Mouse (Mus musculus): ENCODE measurements around the gene Fam168a. TPM values are rescaled to one million over a fixed set of nuclear protein-coding genes. Genes with fewer than 3 reads are reported as not detected.
A peak's percentile ranks its signal among the peaks of the same experiment; 100 is the strongest.

Fam168a gene
- polyA plus RNA-seq, 1 experiment from 2014 or later: 59.9 TPM

DNA sequence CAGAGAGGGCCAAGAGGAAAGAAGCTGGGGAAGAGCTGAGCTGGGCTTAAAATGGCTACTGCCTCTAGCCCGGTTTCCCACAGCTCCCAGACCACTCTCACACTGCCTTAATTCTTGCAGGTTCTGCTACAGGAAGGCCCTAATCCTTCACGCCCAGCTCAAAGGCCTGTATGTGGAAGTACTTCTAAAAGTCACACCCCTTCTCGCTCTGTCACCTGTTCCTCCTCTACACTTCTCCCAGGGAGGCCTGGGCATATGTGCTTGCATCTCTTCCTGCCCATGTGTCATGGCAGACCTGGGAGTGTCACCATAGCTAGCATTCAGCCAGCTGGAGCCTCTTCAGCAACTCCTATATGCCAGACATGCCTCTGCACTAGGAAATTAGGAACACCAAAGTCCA lies 147.0 kb downstream of the Fam168a start:
- no peaks in the 10 kb centered on the region for H3K27me3 ChIP-seq (ENCODE audit: control insufficient read depth, insufficient read depth, low read length)
- H3K9ac ChIP-seq (replicated peaks; ENCODE audit: low read depth, low read length): no peak overlapping the region
- H3K4me3 ChIP-seq (ENCODE audit: low read depth, low read length): no peak overlapping the region
- no peak for ATAC-seq (ENCODE audit: insufficient number of reproducible peaks, insufficient read depth, low FRiP score, low read depth)
- 72% methylated on average over 3 of the region's 3 CpGs for WGBS
- no peak overlapping the region for H3K27ac ChIP-seq (ENCODE audit: low read length)
- H3K4me2 ChIP-seq (replicated peaks; ENCODE audit: low read depth, low read length): no peak overlapping the region
- H3K36me3 ChIP-seq (ENCODE audit: control insufficient read depth, insufficient read depth, low read length): no peaks in the 10 kb centered on the region; the same call in 1 of the 2 replicates
- peaks cover 10% of the 10 kb centered on the region; the same call in 1 of the 2 replicates for H3K4me1 ChIP-seq (ENCODE audit: control insufficient read depth, insufficient read depth, low read length)
- no peaks in the 10 kb centered on the region for H3K9me3 ChIP-seq (ENCODE audit: control insufficient read depth, low read depth, low read length)

DNA sequence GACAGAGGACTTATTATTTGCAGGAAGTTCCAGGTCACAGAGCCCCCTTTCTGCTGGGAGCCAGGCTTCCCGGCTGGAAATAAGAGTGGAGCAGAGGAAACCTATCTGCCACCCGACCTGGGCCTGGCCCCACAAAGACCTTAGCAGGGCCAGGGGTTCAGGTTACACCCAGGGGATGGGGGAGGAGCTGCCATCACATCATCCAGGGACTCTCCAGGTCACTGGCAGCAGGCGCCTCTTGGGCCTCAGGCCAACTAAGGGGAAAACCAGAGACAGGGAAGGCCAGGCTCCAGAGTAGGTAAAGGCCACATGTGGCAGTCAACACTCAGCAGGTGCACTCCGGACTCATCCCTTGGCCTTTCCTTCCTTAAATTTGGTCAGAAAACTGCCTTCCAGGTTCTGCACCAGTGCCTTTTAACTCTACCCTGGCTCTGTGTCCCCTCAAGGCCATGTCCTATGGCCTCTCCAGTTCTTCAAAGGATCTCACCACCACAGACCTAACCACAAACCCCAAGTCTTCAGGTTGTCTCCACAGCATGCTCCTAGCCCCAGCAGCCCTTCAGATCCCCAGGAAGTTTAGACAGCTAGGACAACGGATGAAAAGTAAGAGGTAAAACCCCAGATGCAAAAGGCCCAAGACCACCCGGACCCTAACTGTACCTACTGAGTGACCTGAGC lies 147.8 kb downstream of the Fam168a start:
- WGBS: 48% methylated on average over 6 of the region's 6 CpGs
- Histone ChIP-seq H3K4me1 (ENCODE audit: control insufficient read depth, insufficient read depth, low read length) (peaks cover 10% of the 10 kb centered on the region; the same call in 1 of the 2 replicates), H3K9me3 (ENCODE audit: control insufficient read depth, low read depth, low read length) (no peaks in the 10 kb centered on the region), H3K27ac (ENCODE audit: low read length) (no peak overlapping the region), H3K4me2 (replicated peaks; ENCODE audit: low read depth, low read length) (no peak overlapping the region), H3K9ac (replicated peaks; ENCODE audit: low read depth, low read length) (no peak overlapping the region), H3K27me3 (ENCODE audit: control insufficient read depth, insufficient read depth, low read length) (no peaks in the 10 kb centered on the region), H3K4me3 (ENCODE audit: low read depth, low read length) (no peak overlapping the region), H3K36me3 (ENCODE audit: control insufficient read depth, insufficient read depth, low read length) (no peaks in the 10 kb centered on the region; the same call in 1 of the 2 replicates)
- no peak for ATAC-seq (ENCODE audit: insufficient number of reproducible peaks, insufficient read depth, low FRiP score, low read depth)

DNA sequence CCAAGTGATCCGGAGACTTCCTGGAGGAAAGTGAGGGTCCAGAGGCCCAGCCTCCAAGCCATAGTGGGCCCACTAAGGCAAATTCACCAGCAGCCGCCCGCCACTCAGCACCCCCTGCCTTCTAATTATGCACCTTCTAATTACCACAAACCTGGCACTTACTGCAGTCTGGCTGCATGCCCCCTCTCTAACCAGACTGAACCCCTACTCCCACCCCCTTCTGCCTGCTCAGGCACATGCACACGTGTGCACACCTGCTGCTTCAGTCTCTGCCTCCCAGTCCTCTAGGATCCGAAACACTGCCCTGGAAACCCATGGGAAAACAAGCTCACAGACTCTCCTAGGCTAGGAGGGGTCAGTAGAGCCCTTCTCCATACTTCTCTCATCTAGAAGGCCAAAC lies 148.4 kb downstream of the Fam168a start:
- no peak overlapping the region for H3K9ac ChIP-seq (replicated peaks; ENCODE audit: low read depth, low read length)
- H3K36me3 ChIP-seq (ENCODE audit: control insufficient read depth, insufficient read depth, low read length): no peaks in the 10 kb centered on the region; the same call in 1 of the 2 replicates
- H3K9me3 ChIP-seq (ENCODE audit: control insufficient read depth, low read depth, low read length): no peaks in the 10 kb centered on the region
- no peak overlapping the region for H3K4me3 ChIP-seq (ENCODE audit: low read depth, low read length)
- H3K4me2 ChIP-seq (replicated peaks; ENCODE audit: low read depth, low read length): no peak overlapping the region
- no peak for ATAC-seq (ENCODE audit: insufficient number of reproducible peaks, insufficient read depth, low FRiP score, low read depth)
- no peaks in the 10 kb centered on the region for H3K27me3 ChIP-seq (ENCODE audit: control insufficient read depth, insufficient read depth, low read length)
- peaks cover 10% of the 10 kb centered on the region; the same call in 1 of the 2 replicates for H3K4me1 ChIP-seq (ENCODE audit: control insufficient read depth, insufficient read depth, low read length)
- 72% methylated on average over 5 of the region's 5 CpGs for WGBS
- no peak overlapping the region for H3K27ac ChIP-seq (ENCODE audit: low read length)

DNA sequence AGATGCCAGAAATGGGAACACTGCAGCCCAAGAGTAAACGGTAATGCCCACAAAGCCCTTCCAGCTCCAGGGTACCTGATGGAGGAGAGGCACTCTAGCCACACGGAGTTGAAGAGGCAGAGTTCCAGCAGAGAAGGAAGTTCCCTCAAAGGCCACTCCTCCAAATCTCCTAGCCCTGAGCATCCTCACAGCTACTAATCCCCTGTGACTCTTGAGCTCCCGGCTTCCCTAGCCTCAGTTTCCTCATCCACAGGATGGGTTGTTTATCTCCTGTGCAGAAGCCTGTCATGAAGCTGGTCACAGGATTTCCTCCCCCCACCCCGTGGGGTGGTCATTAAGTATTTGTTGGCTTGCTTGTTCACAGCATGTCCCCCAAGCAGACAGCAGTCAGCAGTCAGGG lies 148.9 kb downstream of the Fam168a start:
- no peak overlapping the region for H3K4me2 ChIP-seq (replicated peaks; ENCODE audit: low read depth, low read length)
- no peak overlapping the region for H3K9ac ChIP-seq (replicated peaks; ENCODE audit: low read depth, low read length)
- 53% methylated on average over 4 of the region's 4 CpGs for WGBS

DNA sequence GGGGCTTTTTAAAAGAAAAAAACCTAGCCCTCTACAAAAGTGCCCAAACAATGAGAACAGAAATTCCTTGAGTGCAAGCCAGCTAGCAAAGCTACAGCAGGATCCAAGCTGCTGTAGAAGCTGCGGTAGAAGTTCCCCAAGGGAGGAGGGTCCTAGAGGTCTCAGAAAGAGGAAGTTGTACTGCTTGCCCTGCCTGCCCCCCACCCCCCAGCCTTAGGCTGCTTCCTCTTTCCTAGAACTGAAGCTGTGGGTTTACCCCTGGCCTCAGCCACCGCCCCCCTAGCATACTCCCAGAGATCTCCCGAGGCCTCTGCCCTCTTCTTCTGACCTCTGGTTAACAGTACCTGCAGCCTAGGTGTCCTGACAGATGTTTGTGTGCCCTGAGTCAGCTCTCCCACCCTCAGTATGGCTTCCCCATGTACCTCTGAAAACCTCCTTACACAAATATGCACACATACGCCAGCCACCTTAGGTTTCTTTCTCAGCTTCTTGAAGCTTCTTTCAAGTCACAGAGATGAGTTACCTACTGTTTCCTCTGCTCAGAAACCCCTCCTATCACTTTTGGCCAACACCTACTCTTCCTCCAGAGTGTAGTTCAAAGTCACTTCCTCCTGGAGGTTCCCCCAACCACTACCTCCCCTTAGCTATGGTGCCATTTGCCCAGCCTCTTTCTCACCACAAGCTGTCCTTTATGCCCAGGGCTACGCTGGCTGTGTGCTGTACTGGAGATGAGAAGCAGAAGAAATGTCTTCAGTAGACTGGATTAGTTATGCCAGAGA lies 149.5 kb downstream of the Fam168a start:
- Histone ChIP-seq H3K9me3 (ENCODE audit: control insufficient read depth, low read depth, low read length) (no peaks in the 10 kb centered on the region), H3K4me2 (replicated peaks; ENCODE audit: low read depth, low read length) (no peak overlapping the region), H3K27ac (ENCODE audit: low read length) (no peak overlapping the region; the same call in 1 of the 2 replicates), H3K27me3 (ENCODE audit: control insufficient read depth, insufficient read depth, low read length) (no peaks in the 10 kb centered on the region), H3K9ac (replicated peaks; ENCODE audit: low read depth, low read length) (no peak overlapping the region), H3K4me1 (ENCODE audit: control insufficient read depth, insufficient read depth, low read length) (peaks cover 10% of the 10 kb centered on the region; the same call in 1 of the 2 replicates), H3K4me3 (ENCODE audit: low read depth, low read length) (no peak overlapping the region), H3K36me3 (ENCODE audit: control insufficient read depth, insufficient read depth, low read length) (no peaks in the 10 kb centered on the region)
- WGBS: 48% methylated on average over 5 of the region's 5 CpGs
- no peak for ATAC-seq (ENCODE audit: insufficient number of reproducible peaks, insufficient read depth, low FRiP score, low read depth)

More for the DNA sequence above, 148.9 kb downstream of the Fam168a start:
- ATAC-seq (ENCODE audit: insufficient number of reproducible peaks, insufficient read depth, low FRiP score, low read depth): no peak
- no peaks in the 10 kb centered on the region for H3K9me3 ChIP-seq (ENCODE audit: control insufficient read depth, low read depth, low read length)
- peak overlapping the region; percentile 15; the same call in 1 of the 2 replicates for H3K27ac ChIP-seq (ENCODE audit: low read length)
- peaks cover 10% of the 10 kb centered on the region; the same call in 1 of the 2 replicates for H3K4me1 ChIP-seq (ENCODE audit: control insufficient read depth, insufficient read depth, low read length)
- H3K4me3 ChIP-seq (ENCODE audit: low read depth, low read length): no peak overlapping the region
- no peaks in the 10 kb centered on the region for H3K36me3 ChIP-seq (ENCODE audit: control insufficient read depth, insufficient read depth, low read length)
- no peaks in the 10 kb centered on the region for H3K27me3 ChIP-seq (ENCODE audit: control insufficient read depth, insufficient read depth, low read length)

DNA sequence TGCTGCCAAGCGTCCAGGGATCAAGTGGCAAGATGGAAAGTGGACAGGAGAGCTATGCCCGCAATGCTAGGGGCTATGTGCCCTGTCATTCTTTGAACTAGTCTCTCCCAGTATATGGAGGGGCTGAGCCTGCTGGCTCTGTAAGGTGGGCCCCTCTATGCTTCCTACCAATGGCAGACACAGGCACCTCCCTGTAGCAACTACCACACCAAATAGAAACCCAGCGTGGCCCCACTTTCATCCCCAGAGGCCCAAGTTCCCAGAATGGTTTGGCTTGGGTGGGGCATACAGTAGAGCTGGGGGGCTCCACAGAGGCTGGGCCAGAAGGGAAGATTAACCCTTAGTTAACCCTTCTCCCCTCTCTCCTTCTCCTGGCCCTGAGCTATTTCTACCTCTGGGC lies 154.0 kb downstream of the Fam168a start:
- Histone ChIP-seq H3K9ac (replicated peaks; ENCODE audit: low read depth, low read length) (no peak overlapping the region), H3K27ac (ENCODE audit: low read length) (no peak overlapping the region), H3K27me3 (ENCODE audit: control insufficient read depth, insufficient read depth, low read length) (no peaks in the 10 kb centered on the region), H3K4me3 (ENCODE audit: low read depth, low read length) (no peak overlapping the region), H3K9me3 (ENCODE audit: control insufficient read depth, low read depth, low read length) (no peaks in the 10 kb centered on the region), H3K36me3 (ENCODE audit: control insufficient read depth, insufficient read depth, low read length) (no peaks in the 10 kb centered on the region), H3K4me2 (replicated peaks; ENCODE audit: low read depth, low read length) (no peak overlapping the region), H3K4me1 (ENCODE audit: control insufficient read depth, insufficient read depth, low read length) (0 out of 2 replicates have a peak, but pooled peaks cover 3% of the 10 kb centered on the region)
- 76% methylated on average over 3 of the region's 3 CpGs for WGBS
- no peak for ATAC-seq (ENCODE audit: insufficient number of reproducible peaks, insufficient read depth, low FRiP score, low read depth)

DNA sequence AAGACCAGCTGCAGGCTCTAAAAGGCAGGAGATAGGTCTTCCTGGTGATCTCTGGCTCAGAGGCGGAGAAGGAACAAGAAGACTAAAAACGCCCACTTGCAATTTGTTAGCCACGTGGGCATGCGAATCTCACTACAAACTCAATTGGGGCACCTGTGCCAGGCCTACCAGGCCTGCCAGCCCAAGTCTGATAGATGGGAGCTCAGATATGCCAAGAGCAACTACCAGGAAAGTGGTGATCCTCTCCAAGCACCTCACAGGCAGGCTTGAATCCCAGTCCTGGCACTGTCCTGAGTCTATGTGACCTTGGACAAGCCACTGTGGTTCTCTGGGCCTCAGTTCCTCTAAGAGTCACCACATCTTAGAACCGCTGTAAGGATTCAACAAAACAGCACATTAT lies 154.8 kb downstream of the Fam168a start:
- Histone ChIP-seq H3K4me2 (replicated peaks; ENCODE audit: low read depth, low read length) (no peak overlapping the region), H3K4me1 (ENCODE audit: control insufficient read depth, insufficient read depth, low read length) (no peaks in the 10 kb centered on the region), H3K36me3 (ENCODE audit: control insufficient read depth, insufficient read depth, low read length) (no peaks in the 10 kb centered on the region), H3K9ac (replicated peaks; ENCODE audit: low read depth, low read length) (no peak overlapping the region), H3K9me3 (ENCODE audit: control insufficient read depth, low read depth, low read length) (no peaks in the 10 kb centered on the region), H3K27me3 (ENCODE audit: control insufficient read depth, insufficient read depth, low read length) (no peaks in the 10 kb centered on the region), H3K27ac (ENCODE audit: low read length) (no peak overlapping the region), H3K4me3 (ENCODE audit: low read depth, low read length) (no peak overlapping the region)
- WGBS: 88% methylated on average over 5 of the region's 5 CpGs
- no peak for ATAC-seq (ENCODE audit: insufficient number of reproducible peaks, insufficient read depth, low FRiP score, low read depth)

DNA sequence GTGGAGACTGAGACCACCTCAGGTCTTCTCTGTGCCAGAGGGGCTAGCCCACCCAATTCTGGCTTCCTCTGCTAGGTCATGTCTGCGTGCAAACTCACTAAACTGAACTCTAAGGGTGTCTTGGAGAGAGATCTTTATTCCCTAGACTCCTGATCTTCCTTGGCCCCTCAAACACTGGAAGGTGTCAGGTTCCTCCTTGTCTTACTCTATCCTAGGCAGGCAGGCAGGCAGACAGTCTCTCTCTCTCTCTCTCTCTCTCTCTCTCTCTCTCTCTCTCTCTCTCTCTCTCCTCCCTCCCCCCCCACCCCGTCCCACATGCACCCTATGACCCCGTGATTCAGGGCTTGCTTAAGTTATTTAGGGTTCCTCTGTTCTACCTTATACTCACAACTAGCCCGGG lies 155.9 kb downstream of the Fam168a start:
- Histone ChIP-seq H3K36me3 (ENCODE audit: control insufficient read depth, insufficient read depth, low read length) (no peaks in the 10 kb centered on the region), H3K4me1 (ENCODE audit: control insufficient read depth, insufficient read depth, low read length) (no peaks in the 10 kb centered on the region), H3K9me3 (ENCODE audit: control insufficient read depth, low read depth, low read length) (no peaks in the 10 kb centered on the region), H3K4me2 (replicated peaks; ENCODE audit: low read depth, low read length) (peak overlapping the region; percentile 96), H3K27me3 (ENCODE audit: control insufficient read depth, insufficient read depth, low read length) (no peaks in the 10 kb centered on the region), H3K9ac (replicated peaks; ENCODE audit: low read depth, low read length) (peak overlapping the region; percentile 53; the same call in 1 of the 2 replicates), H3K4me3 (ENCODE audit: low read depth, low read length) (peak overlapping the region; percentile 74), H3K27ac (ENCODE audit: low read length) (no peak overlapping the region)
- WGBS: 9% methylated on average over 4 of the region's 4 CpGs
- ATAC-seq (ENCODE audit: insufficient number of reproducible peaks, insufficient read depth, low FRiP score, low read depth): no peak
